Mouse (Mus musculus): ENCODE data around the gene Gng8.

Gng8 gene

DNA sequence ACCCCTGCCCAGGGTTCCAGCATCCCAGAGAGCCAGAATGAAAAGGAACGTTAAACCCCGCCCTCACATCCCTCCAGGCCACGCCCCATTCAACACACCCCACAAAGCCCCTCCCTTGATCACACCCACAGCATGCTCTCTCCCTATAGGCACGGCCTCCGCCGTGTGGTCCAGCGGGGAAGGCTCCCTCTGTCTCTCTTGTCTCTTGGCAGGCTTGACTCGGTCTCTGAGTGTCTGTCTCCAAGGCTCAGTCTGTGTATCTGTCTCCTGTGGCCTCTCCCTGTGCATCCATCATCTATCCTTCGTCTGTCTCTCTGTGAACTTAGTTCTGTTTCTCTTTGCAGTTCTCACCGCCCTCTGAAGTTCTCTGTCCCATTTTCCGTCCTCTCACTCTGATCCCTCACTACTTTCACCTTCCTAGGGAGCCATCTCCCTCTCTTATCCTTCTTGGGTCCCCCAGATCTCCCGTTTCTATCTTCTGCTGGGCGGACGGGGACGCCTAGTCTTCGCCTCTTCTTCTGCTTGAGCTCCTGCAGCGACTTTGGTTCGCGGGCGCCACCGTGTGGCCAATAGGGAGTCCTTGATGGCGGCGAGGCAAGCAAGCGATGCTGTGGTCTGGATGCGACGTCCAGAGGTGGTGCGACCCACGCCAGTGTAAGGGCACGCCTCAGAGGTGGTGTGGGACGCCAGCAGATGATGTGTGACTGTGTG lies at the start of gene Gng8:
Gng8 (plus strand) TSS at position 146 of the 711 bp plus-strand sequence.
- DNase-seq (ENCODE audit: inconsistent age in 2 of 2, low spot score in 1 of 2) = peak; percentile 85 to 95

DNA sequence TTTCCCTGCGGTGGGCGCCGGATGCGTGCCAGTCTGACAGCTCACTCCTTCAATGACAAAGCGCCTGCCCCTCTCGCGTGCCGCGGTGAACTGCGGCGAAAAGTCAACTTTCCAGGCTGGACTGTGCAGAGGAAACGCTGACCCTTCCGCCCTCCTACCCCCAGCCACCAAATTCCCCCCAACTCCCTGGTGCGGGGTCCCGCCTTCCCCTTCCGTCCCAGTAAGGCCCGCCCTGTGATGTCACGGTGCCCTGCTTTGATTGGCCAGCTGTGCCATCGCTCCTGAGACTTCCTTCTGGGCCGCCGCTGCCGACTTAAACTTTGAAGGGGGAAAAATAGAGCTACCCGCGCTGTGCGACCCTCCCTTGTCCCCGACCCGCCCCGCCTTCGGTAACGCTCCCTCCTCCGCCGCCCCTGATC lies 48.9 kb upstream of the Gng8 start, which contains the start of gene Prkd2:
Prkd2 (plus strand) TSS at position 258 of the 419 bp plus-strand sequence.
- peak; percentile 93 to 98 for DNase-seq (ENCODE audit: inconsistent age in 2 of 2, low spot score in 1 of 2)

- DNase-seq (ENCODE audit: inconsistent age in 2 of 2, low spot score in 1 of 2) = peak; percentile 46 to 73
Measured at GRCm38 (mm10) chr7:16843441-16844171, 48.0 kb upstream of the Gng8 start.

- DNase-seq (ENCODE audit: inconsistent age in 2 of 2, low spot score in 1 of 2) = peak in 1 of 2 experiments; percentile 50
Measured at GRCm38 (mm10) chr7:16844696-16845071, 46.9 kb upstream of the Gng8 start.

GRCm38 (mm10) chr7:16845072-16845819 lies 46.3 kb upstream of the Gng8 start:
- DNase-seq (ENCODE audit: inconsistent age in 2 of 2, low spot score in 1 of 2) = peak; percentile 54 to 66

- no peak for DNase-seq (ENCODE audit: inconsistent age in 2 of 2, low spot score in 1 of 2)
Measured at GRCm38 (mm10) chr7:16845820-16846167, 45.8 kb upstream of the Gng8 start.

GRCm38 (mm10) chr7:16846775-16847174 lies 44.8 kb upstream of the Gng8 start:
- DNase-seq (ENCODE audit: inconsistent age in 2 of 2, low spot score in 1 of 2) = no peak

DNA sequence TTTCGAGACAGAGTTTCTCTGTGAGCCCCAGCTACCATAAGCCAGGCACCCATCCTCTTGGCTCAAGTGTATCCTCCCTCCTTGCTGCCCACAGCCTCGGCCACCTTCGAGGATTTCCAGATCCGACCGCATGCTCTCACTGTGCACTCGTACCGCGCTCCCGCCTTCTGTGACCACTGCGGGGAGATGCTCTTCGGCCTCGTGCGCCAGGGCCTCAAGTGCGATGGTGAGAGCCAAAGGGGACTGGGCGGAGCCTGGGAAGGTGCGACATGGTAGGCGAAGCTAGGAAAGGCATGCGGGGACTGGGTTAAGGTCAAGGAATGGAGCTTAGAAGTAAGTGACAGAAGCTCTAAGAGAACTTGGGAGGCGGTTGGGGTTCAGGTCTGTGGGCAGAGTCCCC lies 44.1 kb upstream of the Gng8 start:
- no peak for DNase-seq (ENCODE audit: inconsistent age in 2 of 2, low spot score in 1 of 2)

DNA sequence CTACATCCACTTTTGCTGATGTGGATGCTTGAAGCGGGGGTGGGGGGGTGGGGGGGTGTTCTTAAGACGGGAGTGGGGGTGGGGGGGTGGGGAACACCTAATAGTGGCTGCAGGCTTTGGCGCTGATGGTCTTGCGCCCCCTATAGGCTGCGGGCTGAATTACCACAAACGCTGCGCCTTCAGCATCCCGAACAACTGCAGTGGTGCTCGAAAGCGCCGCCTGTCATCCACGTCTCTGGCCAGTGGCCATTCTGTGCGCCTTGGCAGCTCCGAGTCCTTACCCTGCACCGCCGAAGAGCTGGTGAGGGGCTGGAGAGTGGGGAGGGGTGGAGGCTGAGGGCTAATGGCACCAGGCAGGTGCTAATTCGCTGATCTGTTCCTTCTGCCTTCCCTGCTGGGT lies 43.0 kb upstream of the Gng8 start:
- peak in 1 of 2 experiments; percentile 75 for DNase-seq (ENCODE audit: inconsistent age in 2 of 2, low spot score in 1 of 2)

GRCm38 (mm10) chr7:16851636-16852035 lies 40.0 kb upstream of the Gng8 start:
- DNase-seq (ENCODE audit: inconsistent age in 2 of 2, low spot score in 1 of 2) = peak in 1 of 2 experiments; percentile 67

- DNase-seq (ENCODE audit: inconsistent age in 2 of 2, low spot score in 1 of 2) = no peak
Measured at GRCm38 (mm10) chr7:16853302-16853831, 38.2 kb upstream of the Gng8 start.

- DNase-seq (ENCODE audit: inconsistent age in 2 of 2, low spot score in 1 of 2) = peak in 1 of 2 experiments; percentile 71
Measured at GRCm38 (mm10) chr7:16858336-16858735, 33.2 kb upstream of the Gng8 start.

DNA sequence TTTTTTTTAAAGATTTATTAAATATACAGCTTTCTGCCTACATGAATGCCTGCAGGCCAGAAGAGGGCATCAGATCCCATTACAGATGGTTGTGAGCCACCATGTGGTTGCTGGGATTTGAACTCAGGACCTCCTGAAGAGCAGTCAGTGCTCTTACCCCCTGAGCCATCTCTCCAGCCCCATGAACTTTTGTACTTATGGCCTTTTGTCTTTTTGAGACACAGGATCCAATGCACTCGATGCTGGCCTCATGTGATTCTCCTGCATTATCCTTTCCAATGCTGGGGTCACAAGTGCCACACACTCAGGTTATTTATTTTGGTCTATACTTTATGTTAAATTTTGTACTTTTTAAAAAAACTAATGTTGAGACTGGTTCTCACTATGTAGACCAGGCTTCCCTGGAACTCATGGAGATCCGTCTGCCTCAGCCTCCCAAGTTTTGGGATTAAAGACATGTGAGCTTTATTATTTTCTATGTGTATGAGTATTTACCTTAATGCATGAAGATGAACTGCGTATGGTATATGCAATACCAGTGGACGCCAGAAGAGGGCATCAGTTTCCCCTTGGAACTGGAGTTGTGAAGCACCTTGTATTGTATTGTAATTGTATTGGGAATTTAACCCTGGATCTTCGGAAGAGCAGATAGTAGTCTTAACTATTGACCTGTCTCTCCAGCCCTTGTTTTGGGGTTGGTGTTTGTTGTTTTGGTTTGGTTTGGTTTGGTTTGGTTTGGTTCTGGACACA lies 31.5 kb upstream of the Gng8 start:
- DNase-seq (ENCODE audit: inconsistent age in 2 of 2, low spot score in 1 of 2) = peak in 1 of 2 experiments; percentile 82

GRCm38 (mm10) chr7:16867488-16867887 lies 24.1 kb upstream of the Gng8 start:
- no peak for DNase-seq (ENCODE audit: inconsistent age in 2 of 2, low spot score in 1 of 2)

- DNase-seq (ENCODE audit: inconsistent age in 2 of 2, low spot score in 1 of 2) = peak; percentile 64 to 68
Measured at GRCm38 (mm10) chr7:16869497-16869896, 22.1 kb upstream of the Gng8 start.

DNA sequence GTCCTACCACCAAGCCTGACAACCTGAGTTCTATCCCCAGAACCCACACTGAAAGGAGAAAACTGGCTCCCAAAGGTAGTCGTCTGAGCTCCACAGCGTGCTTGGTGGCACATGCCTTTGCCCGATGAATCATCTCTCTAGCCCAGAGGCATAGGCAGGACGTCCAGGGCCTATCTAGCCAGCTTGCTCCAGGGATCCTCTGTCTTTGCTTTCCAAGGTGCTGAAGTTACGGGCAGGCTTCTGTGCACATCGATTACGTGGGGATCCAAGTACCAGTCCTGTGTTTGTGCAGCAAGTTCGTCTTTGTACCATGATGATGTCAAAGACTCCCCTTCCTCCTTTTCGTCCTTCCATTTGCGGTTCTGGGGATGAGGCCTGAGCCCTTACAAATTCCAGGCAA lies 20.0 kb upstream of the Gng8 start:
- no peak for DNase-seq (ENCODE audit: inconsistent age in 2 of 2, low spot score in 1 of 2)

GRCm38 (mm10) chr7:16872478-16872877 lies 19.1 kb upstream of the Gng8 start:
- DNase-seq (ENCODE audit: inconsistent age in 2 of 2, low spot score in 1 of 2) = no peak

- no peak for DNase-seq (ENCODE audit: inconsistent age in 2 of 2, low spot score in 1 of 2)
Measured at GRCm38 (mm10) chr7:16873392-16873791, 18.2 kb upstream of the Gng8 start.

- DNase-seq (ENCODE audit: inconsistent age in 2 of 2, low spot score in 1 of 2) = peak; percentile 83 to 92
Measured at GRCm38 (mm10) chr7:16874190-16874589, 17.4 kb upstream of the Gng8 start.

DNA sequence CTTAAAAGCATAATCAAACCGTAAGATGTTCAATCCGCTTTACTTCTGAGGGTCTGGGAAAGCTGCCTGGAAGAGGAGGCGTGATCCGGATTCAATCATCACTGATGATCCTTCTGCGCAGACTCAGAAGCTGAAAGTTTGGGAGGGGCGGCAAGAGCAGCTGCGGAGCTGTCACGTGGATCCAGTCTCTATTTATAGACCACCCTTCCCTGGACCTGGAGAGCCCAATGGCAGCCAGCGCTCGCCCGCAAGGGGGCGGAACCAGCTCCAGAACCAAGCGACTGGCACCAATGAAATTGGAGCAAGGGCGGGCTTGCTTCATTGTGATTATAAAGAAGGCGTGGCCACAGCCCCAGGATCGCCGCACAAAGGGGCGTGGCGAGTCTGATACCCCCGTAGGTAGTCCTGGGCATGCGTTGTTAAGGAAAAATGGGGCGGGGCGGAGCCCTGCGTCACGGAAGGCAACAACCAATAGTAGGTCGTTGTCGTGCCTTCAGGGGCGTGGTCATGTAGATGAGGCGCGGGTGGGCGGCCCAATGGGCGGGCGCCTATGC lies 16.8 kb upstream of the Gng8 start:
- DNase-seq (ENCODE audit: inconsistent age in 2 of 2, low spot score in 1 of 2) = peak; percentile 100

GRCm38 (mm10) chr7:16875310-16875325 lies 16.5 kb upstream of the Gng8 start, which contains the start of gene Dact3:
Dact3 (plus strand) TSS chr7:16875317.
- no peak for DNase-seq (ENCODE audit: inconsistent age in 2 of 2, low spot score in 1 of 2)

Measured in adrenal gland, adult (tissue).